Mouse (Mus musculus): Measurements from ENCODE around the gene Gm3776. TPM values are rescaled to one million over a fixed set of nuclear protein-coding genes. Genes with fewer than 3 reads are reported as not detected.
"Not testable (repeated sequence)": the region's sequence is repeated elsewhere in the genome, so short reads cannot be mapped to it uniquely, and the experiment has no call there.

The Gm3776 gene
- total RNA-seq, 2 experiments from 2014 or later: not detected

- not testable (repeated sequence) for DNase-seq (ENCODE audit: low spot score in 2 of 2)
These were observed 35.5 kb downstream of the Gm3776 start for GRCm38 (mm10) chr9:78292462-78292861.

- not testable (repeated sequence) for DNase-seq (ENCODE audit: low spot score in 2 of 2)
These were observed 36.8 kb downstream of the Gm3776 start for GRCm38 (mm10) chr9:78293683-78294082.

- not testable (repeated sequence) for DNase-seq (ENCODE audit: low spot score in 2 of 2)
These were observed 37.9 kb downstream of the Gm3776 start for GRCm38 (mm10) chr9:78294781-78295180.

GRCm38 (mm10) chr9:78296089-78296488 lies 39.2 kb downstream of the Gm3776 start:
- not testable (repeated sequence) for DNase-seq (ENCODE audit: low spot score in 2 of 2)

GRCm38 (mm10) chr9:78298232-78298631 lies 41.3 kb downstream of the Gm3776 start:
- DNase-seq (ENCODE audit: low spot score in 2 of 2): no peak

GRCm38 (mm10) chr9:78299143-78299542 lies 42.2 kb downstream of the Gm3776 start:
- DNase-seq (ENCODE audit: low spot score in 2 of 2): not testable (repeated sequence)

GRCm38 (mm10) chr9:78308122-78308521 lies 51.2 kb downstream of the Gm3776 start:
- not testable (repeated sequence) for DNase-seq (ENCODE audit: low spot score in 2 of 2)

- DNase-seq (ENCODE audit: low spot score in 2 of 2): no peak
These were observed 57.8 kb downstream of the Gm3776 start, which contains the start of gene Omt2a for GRCm38 (mm10) chr9:78314696-78315095. Gene Omt2a, minus strand, starts transcription at chr9:78314796.

Other genes starting within 250 kb of the Gm3776 start
- not detected for gene Gcm1, start 205.2 kb upstream of the Gm3776 start, total RNA-seq (2021)
- gene Fbxo9, start 148.1 kb upstream of the Gm3776 start, total RNA-seq (2021): 100 to 1,000 TPM; 102 to 112 TPM
- gene Ick, start 147.9 kb upstream of the Gm3776 start, total RNA-seq (2021): 10 to 100 TPM; 34.3 to 34.9 TPM
- 10 to 100 TPM; 41.1 to 51.5 TPM for gene Gsta4, start 74.4 kb upstream of the Gm3776 start, total RNA-seq (2021)
- gene Gsta1, start 26.5 kb upstream of the Gm3776 start, total RNA-seq (2021): not detected
- gene Gm10639, start 32.8 kb downstream of the Gm3776 start, total RNA-seq (2021): under 1 TPM in 1 of 2 experiments, not detected in 1; 0.93 TPM
- not detected for gene Omt2a, start 57.7 kb downstream of the Gm3776 start, total RNA-seq (2021)
- gene Omt2b, start 70.5 kb downstream of the Gm3776 start, total RNA-seq (2021): not detected
- not detected for gene Gsta2, start 98.7 kb downstream of the Gm3776 start, total RNA-seq (2021)
- not detected for gene Dppa5a, start 111.0 kb downstream of the Gm3776 start, total RNA-seq (2021)
- gene Ooep, start 121.6 kb downstream of the Gm3776 start, total RNA-seq (2021): under 1 TPM; 0.21 to 0.29 TPM
- under 1 TPM in 1 of 2 experiments, not detected in 1; 0.14 TPM for gene Ddx43, start 138.6 kb downstream of the Gm3776 start, total RNA-seq (2021)
- 1 to 10 TPM in 1 of 2 experiments, under 1 TPM in 1; 0.81 to 1.1 TPM for gene Cgas, start 186.1 kb downstream of the Gm3776 start, total RNA-seq (2021)
- 10 to 100 TPM; 22.8 to 23.9 TPM for gene Mto1, start 191.1 kb downstream of the Gm3776 start, total RNA-seq (2021)
- gene Gm17324, start 191.7 kb downstream of the Gm3776 start, total RNA-seq (2021): 1 to 10 TPM; 1.0 to 1.2 TPM
- gene Eef1a1, start 232.0 kb downstream of the Gm3776 start, total RNA-seq (2021): 1,000 to 10,000 TPM; 3,391 to 3,794 TPM